Mouse (Mus musculus) cortical plate, adult 2 months (tissue): ENCODE measurements around the gene Exosc10. TPM values are rescaled to one million over a fixed set of nuclear protein-coding genes. Genes with fewer than 3 reads are reported as not detected.

Source experiments
- H3K27ac ChIP-seq: fragments of 200-500 bp; 2 replicates; pipeline ENCODE4 v1.5.1; 2012; ENCODE audit warnings: low read length, control low read depth, inconsistent platforms; ENCODE audit not compliant: insufficient read depth
- H3K4me1 ChIP-seq: fragments of 200-500 bp; 2 replicates; pipeline ENCODE4 v1.6.1; 2011; ENCODE audit warnings: low read length; ENCODE audit not compliant: control insufficient read depth, insufficient read depth
- H3K4me3 ChIP-seq: fragments of 200-500 bp; 2 replicates; pipeline ENCODE4 v1.5.1; 2011; ENCODE audit warnings: mild to moderate bottlenecking, low read length, control low read depth; ENCODE audit not compliant: insufficient read depth
- CTCF ChIP-seq: fragments of 200-500 bp; IDR thresholded peaks from 2 replicates; pipeline ENCODE4 v1.5.1; 2011; ENCODE audit warnings: mild to moderate bottlenecking, control low read depth, low read length; ENCODE audit not compliant: insufficient read depth; ENCODE audit errors: extremely low read depth
- POLR2A ChIP-seq: fragments of 200-500 bp; IDR thresholded peaks from 2 replicates; pipeline ENCODE4 v1.6.1; 2011; ENCODE audit warnings: mild to moderate bottlenecking, low read length, control low read depth; ENCODE audit not compliant: insufficient read depth; ENCODE audit errors: extremely low read depth
- polyA plus RNA-seq: library from polyadenylated mRNA; depleted of rRNA; stranded (reverse); fragments of >200 nt; gene quantifications from 2 replicates; pipeline ENCODE4 v1.2.3, GENCODE M21; 2012; rRNA removed

Exosc10 gene
- polyA plus RNA-seq, result 38.4 and 38.5 TPM in 2 replicates

DNA sequence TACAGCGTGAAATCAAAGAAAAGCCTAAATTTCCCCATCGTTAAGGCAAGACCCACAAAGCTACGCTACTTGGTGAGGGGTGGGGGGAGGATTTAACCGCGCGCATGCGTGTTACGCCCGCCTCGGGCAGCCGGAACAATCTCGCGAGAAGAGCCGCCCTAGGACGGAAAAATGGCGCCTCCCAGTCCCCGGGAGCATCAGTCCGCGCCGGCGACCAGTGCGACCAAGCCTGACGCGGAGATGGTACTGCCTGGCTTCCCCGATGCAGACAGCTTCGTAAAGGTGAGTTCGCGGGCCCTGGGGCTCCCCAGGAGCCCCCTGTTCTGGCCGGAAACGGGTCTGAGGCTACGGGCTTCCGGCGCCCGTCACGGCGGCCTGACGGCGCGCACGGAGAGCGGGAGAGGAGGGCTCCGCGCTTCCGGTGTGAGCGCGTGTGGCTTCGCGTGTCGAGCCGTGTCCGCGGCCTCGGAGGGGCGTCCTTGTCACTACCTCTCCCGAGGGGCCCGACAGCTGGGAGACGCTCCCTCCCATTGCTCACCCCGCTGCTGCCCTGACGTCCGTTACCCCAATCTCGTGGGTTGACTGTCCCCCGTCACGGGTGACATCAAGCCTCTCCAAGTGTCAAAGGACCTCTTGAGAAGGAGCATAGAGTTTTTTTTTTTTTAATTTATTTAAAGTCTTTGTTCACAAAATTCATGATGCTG is at the start of gene Exosc10:
TSS of gene Exosc10 (plus strand) at position 133 of the 704 bp plus-strand sequence.
- Histone ChIP-seq H3K4me3 (peak within 1 kb of the TSS; percentile 34), H3K4me1 (peaks cover 1% of the 10 kb centered on the region; the same call in 1 of the 2 replicates), H3K27ac (peak within 1 kb of the TSS; percentile 65)
- TF ChIP-seq CTCF (no peak), POLR2A (peak; percentile 72; the same call in 1 of the 2 replicates)

DNA sequence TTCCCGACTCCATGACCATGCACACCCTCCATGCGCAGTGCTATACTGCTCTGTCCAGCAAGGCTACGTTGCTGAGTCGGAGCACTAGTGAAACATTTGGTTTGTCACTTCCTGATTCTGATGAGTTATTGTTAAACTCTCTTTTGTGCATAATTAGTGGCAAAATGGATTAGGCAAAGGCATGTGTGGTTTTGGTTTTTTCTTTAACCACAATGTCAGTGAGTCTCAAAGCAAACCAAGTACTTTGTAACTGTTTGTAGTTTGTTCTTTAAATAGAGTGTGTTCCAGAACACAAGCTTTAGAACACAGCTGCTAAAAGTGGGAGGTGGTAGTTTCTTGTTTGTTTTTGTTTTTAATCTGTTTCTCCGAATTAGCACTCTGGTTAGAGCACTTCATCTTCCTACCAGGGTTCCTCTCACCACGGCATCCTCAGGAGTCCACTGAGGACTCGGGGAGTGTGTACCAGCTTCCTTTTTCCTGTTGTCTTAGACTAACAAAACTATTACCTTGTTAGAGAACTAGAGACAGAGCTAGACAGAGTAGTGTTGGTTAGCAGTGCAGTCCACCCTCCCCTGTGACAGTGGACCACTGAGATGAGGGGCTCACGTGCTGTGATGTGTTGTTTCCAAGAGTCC is 48.7 kb upstream of the Exosc10 start:
- TF ChIP-seq CTCF (no peak), POLR2A (no peak)
- Histone ChIP-seq H3K27ac (peak overlapping the region; percentile 1; the same call in 1 of the 2 replicates), H3K4me3 (no peak overlapping the region), H3K4me1 (peaks cover 17% of the 10 kb centered on the region)

DNA sequence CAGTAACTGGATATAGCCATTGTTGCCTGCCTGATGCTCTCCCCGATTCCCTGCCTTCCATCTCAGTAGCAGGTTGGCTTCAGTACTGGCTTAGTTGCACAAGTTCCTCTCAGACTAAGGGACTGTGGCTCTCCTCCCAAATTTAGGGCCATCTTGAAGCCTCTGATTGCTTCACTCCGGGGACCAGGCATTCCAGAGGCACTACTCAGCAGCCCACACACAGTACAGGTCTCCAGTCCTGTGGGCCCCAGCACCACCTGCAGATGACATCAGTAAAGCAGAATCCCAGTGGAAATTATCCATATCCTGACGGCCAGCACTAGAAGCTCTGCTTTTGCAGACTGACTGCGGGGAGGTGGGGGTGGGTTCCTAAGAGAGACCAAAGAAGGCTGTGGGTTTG is 47.5 kb upstream of the Exosc10 start:
- no peak overlapping the region for H3K27ac ChIP-seq
- peaks cover 15% of the 10 kb centered on the region for H3K4me1 ChIP-seq
- TF ChIP-seq POLR2A (no peak), CTCF (no peak)
- no peak overlapping the region for H3K4me3 ChIP-seq

DNA sequence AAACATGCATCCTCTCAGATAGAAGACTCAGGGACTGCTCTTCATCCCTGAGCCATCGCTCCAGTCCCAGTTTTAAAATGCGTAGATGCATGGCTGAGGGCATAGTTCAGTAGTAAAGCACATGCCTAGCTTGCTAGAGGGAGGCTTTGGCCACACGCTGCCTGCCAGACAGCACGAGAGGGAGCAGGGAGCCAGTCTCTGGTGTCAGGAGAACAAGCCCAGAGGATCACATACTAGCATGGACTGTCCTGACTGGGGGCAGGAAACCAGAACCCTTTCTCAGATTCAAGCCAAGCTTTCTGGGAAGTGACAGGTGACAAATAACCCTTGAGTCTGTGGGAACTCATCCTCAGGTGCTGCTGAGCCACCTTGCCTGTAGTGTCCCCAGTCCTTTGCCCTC is 46.9 kb upstream of the Exosc10 start:
- Histone ChIP-seq H3K4me3 (no peak overlapping the region), H3K4me1 (peaks cover 15% of the 10 kb centered on the region), H3K27ac (no peak overlapping the region)
- TF ChIP-seq POLR2A, result no peak
- no peak for TF ChIP-seq CTCF

DNA sequence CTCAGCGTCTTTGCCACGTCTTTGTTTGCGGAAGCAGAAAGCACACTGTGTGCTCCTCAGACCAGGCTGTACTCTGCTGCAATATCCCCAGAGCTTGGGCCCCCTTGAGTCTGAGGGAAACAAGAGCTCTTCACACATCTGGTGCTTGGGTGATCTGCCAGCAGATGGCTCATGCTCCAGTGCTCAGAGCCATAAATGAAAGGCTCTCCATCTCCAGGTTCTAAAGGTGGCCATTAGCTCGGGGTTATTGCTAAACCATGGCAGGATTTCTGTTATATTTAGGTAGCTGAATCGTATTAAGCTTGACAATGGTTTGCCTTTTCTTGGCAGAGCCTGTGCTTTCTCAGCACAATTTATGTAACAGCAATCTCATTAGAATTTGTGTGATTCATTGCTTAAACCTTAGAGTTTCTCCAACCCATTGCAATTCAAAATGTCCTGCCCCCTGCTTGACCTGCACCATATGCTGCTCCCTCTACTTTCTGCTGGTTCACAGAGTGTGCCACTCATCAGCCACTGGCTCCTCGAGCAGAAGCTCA is 45.1 kb upstream of the Exosc10 start:
- 0 out of 2 replicates have a peak overlapping the region, but pooled peaks have one; percentile 13 for H3K27ac ChIP-seq

DNA sequence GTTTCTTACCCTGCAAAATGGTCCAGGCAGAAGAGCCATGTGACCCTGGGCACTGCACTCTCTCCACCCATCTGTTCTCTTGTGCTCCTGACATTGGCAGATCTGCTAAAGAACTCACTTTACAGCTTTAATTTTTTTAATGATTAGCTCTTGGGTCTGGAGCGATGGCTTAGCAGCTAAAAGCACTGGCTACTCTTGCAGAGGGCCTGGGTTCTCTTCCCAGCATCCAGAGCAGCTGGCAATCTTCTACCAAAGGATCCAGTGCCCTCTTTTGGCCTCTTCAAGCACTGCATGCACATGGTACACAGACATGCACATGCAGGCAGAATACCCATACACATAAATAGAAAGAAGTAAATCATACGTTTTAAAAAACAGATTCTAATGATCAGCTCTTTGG is 42.9 kb upstream of the Exosc10 start:
- H3K27ac ChIP-seq, result no peak overlapping the region
- no peak for TF ChIP-seq POLR2A
- 0 out of 2 replicates have a peak, but pooled peaks have one; percentile 15 for TF ChIP-seq CTCF

More for the DNA sequence above, 45.1 kb upstream of the Exosc10 start:
- H3K4me3 ChIP-seq, result no peak overlapping the region
- peaks cover 14% of the 10 kb centered on the region for H3K4me1 ChIP-seq
- no peak for TF ChIP-seq CTCF
- no peak for TF ChIP-seq POLR2A

DNA sequence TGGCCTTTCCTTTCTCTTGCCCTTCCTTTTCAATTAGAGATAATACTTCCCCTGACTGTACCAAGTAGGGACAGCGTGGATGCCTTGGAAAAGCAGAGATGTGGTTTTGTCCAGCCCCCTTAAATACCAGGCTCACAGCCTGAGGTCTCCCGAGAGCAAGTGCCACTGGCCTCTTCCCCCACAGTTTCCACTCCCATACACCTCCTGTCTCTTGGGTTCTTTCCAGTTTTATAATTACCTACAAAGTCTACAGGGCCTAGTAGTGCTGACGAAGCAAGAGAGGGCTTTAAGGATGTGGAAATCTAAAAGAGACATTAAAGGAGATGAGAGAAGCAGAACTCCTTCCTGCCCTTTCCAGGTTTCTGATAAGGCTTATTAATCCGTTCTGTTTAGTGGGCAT is 40.4 kb upstream of the Exosc10 start:
- TF ChIP-seq POLR2A, result no peak
- TF ChIP-seq CTCF, result no peak
- H3K4me3 ChIP-seq, result no peak overlapping the region
- peaks cover 11% of the 10 kb centered on the region for H3K4me1 ChIP-seq
- H3K27ac ChIP-seq, result peak overlapping the region; percentile 24; the same call in 1 of the 2 replicates

More for the DNA sequence above, 42.9 kb upstream of the Exosc10 start:
- no peak overlapping the region for H3K4me3 ChIP-seq
- H3K4me1 ChIP-seq, result peaks cover 14% of the 10 kb centered on the region

DNA sequence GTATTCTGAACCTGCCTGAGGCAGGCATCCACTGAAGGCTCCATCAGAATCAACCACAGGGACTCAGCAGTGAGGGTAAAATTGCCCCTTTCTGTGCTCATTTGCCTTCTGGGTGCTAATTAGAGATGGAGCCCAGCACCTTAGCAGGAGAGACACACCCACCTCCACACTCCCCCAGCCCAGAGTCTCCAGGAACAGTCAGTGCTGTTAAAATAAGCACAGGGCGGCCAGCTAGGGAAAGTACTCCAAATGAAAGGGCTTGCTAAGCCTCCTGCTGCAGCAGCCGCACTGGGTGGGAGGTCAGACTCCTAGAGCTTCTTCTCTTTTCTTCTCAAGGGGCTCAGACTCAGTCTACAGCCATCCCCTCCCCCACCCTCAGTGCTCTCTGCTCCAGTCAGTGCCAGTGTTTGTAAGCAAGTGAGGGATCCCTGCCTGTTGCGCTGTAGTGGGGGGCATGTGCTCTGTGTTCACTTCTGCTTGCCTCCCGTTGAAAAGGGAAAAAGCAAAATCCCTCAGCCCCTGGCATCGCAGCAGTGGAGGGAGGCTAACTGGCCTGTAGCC is 39.9 kb upstream of the Exosc10 start:
- Histone ChIP-seq H3K4me1 (peaks cover 9% of the 10 kb centered on the region), H3K4me3 (no peak overlapping the region), H3K27ac (peak overlapping the region; percentile 42)
- no peak for TF ChIP-seq POLR2A
- no peak for TF ChIP-seq CTCF

DNA sequence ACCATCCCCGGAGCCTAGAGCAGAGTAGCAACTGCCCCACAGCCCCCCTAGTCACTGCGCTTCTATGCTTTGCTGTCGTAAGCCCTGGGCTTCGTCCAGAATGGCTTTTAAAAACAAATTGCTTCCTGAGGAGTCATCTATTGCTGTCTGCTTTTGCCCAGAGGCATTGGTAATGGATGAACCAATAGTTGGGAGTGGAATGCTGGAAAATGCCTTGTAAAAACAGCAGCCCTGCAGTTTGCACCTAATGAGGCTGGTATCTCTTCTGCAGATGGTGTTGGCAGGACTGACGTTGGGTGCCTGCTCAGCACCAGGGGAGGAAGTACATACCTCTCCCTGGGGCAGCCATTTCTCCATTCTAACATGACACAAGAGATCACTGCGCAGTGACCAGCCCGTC is 34.7 kb upstream of the Exosc10 start:
- TF ChIP-seq CTCF (no peak), POLR2A (no peak)
- Histone ChIP-seq H3K4me1 (peaks cover 2% of the 10 kb centered on the region), H3K4me3 (no peak overlapping the region), H3K27ac (no peak overlapping the region)
